Mouse (Mus musculus): Measurements from ENCODE around the gene Olfr1251.
"Not testable (repeated sequence)": the region's sequence is repeated elsewhere in the genome, so short reads cannot be mapped to it uniquely, and the experiment has no call there.

The Olfr1251 gene

GRCm38 (mm10) chr2:89671836-89672235 is at the start of gene Olfr1251:
TSS of gene Olfr1251 (minus strand) at chr2:89671936.
- DNase-seq (ENCODE audit: low spot score): no peak

- no peak for DNase-seq (ENCODE audit: low spot score)
These were observed 20.2 kb upstream of the Olfr1251 start for GRCm38 (mm10) chr2:89691980-89692379.

GRCm38 (mm10) chr2:89661367-89661766 is 10.4 kb downstream of the Olfr1251 start, which contains the start of gene Olfr1250:
TSS of gene Olfr1250 (minus strand) at chr2:89661467.
- no peak for DNase-seq (ENCODE audit: low spot score)

GRCm38 (mm10) chr2:89634883-89635282 is 36.9 kb downstream of the Olfr1251 start, which contains the start of gene Olfr1249:
TSS of gene Olfr1249 (minus strand) at chr2:89634983.
- DNase-seq (ENCODE audit: low spot score): no peak

- not testable (repeated sequence) for DNase-seq (ENCODE audit: low spot score)
These were observed 53.6 kb downstream of the Olfr1251 start, which contains the start of gene Olfr1248 for GRCm38 (mm10) chr2:89618145-89618544. TSS of gene Olfr1248 (minus strand) at chr2:89618245.

Data from testis, postnatal 14 days (tissue).